Mouse (Mus musculus): ENCODE measurements at regions not wholly inside any gene's neighbourhood (a gene's known extent, or its start where the extent isn't known, plus 50 kb on each side); places are given as distances from the start of the nearest gene placed in this dataset.

DNA sequence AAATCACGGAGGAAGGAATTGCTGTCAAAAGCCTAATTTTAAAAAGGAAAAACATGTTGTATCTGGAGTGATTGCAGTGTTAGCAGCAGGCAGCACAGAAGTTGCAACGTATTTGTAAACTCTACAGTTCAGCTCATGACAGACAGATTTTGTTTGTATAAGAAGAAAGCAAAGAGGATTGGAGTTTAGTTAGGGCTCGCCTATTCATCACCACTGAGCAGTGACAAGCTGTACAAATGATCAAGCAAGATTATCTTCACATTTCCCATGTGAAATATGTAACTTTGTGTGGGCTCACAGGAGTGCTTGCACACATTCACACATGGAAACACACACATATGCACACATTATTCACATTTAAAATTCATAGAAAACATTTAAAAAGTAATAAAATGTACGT is 57.5 kb upstream of the Cenpw start:
- no peak for ATAC-seq (ENCODE audit: insufficient number of reproducible peaks, insufficient read depth, low FRiP score, low TSS enrichment, low read depth)
- Histone ChIP-seq H3K4me2 (no peak overlapping the region), H3K27ac (no peak overlapping the region), H3K27me3 (no peaks in the 10 kb centered on the region), H3K9me3 (no peaks in the 10 kb centered on the region), H3K9ac (replicated peaks) (no peak overlapping the region), H3K4me1 (replicated peaks) (no peaks in the 10 kb centered on the region), H3K36me3 (no peaks in the 10 kb centered on the region), H3K4me3 (replicated peaks) (no peak overlapping the region)
- WGBS = 74% methylated on average over 4 of the region's 4 CpGs
